Mouse (Mus musculus): ENCODE measurements at regions not wholly inside any gene's neighbourhood (a gene's known extent, or its start where the extent isn't known, plus 50 kb on each side); places are given as distances from the start of the nearest gene placed in this dataset.
A peak's percentile ranks its signal among the peaks of the same experiment; 100 is the strongest.

DNA sequence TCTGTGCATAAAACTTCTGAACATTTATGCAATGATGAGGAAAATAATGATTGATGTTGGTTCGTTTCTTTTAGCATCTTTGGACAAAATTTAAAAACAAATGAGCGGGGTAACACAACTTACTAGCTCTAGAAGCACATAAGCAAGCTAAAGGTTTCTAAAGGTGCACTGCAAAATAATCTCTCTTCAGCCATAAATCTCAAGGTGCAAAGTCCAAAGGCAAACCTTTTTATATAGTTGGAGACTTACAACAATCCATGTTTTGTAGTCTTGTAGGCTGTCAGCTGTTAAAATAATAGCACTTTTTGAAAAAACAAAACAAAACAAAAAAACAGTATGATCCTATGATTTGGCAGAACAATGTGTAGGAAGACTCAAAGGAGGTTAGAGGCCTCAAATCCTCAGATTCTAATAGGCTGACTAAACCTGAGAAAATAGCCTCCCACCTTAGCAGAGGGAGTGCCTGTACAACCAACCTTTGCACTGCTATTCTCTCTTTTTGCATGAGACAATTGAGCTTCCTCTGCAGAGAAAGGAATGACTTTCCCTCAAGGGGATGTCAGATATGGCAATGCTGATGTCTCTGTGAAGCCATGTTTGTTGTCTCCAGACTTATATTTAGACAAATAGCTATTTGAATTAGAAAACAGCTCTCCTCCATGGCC is 452.9 kb downstream of the Cdh9 start:
- Histone ChIP-seq H3K9me3 (ENCODE audit: control insufficient read depth, low read length) (no peaks in the 10 kb centered on the region), H3K4me1 (ENCODE audit: control insufficient read depth, insufficient read depth, low read length) (no peaks in the 10 kb centered on the region), H3K4me3 (ENCODE audit: low read length) (no peak overlapping the region), H3K36me3 (ENCODE audit: control insufficient read depth, insufficient read depth, low read length) (no peaks in the 10 kb centered on the region), H3K4me2 (ENCODE audit: low read depth, low read length) (no peak overlapping the region), H3K27ac (ENCODE audit: low read length) (no peak overlapping the region), H3K9ac (ENCODE audit: low read depth, low read length) (no peak overlapping the region), H3K27me3 (replicated peaks; ENCODE audit: control insufficient read depth, insufficient read depth, low read length) (no peaks in the 10 kb centered on the region)
- ATAC-seq: peak; percentile 94
- 77% methylated on average over 2 of the region's 2 CpGs for WGBS

DNA sequence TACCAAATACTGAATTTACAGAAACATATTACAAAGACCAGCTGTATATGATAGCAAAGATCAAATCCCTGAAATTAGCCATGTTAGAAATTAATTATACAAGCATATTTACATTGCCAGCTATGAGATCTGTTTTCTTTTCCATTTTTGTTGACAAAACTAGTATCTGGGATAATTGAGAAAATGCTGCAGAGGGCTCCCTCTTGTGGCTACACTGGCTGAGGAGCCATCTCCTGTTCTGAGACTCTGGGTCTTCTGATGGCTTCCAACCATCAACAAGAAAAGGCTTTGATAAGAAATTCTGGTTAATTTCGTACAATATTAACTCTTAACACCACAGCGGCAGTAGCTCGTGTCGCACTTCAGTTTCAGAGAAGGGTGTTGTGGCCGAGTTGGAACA is 466.9 kb downstream of the Cdh9 start:
- Histone ChIP-seq H3K9me3 (ENCODE audit: control insufficient read depth, low read length) (no peaks in the 10 kb centered on the region), H3K27ac (ENCODE audit: low read length) (no peak overlapping the region), H3K27me3 (replicated peaks; ENCODE audit: control insufficient read depth, insufficient read depth, low read length) (no peaks in the 10 kb centered on the region), H3K36me3 (ENCODE audit: control insufficient read depth, insufficient read depth, low read length) (no peaks in the 10 kb centered on the region), H3K9ac (ENCODE audit: low read depth, low read length) (no peak overlapping the region), H3K4me1 (ENCODE audit: control insufficient read depth, insufficient read depth, low read length) (no peaks in the 10 kb centered on the region), H3K4me2 (ENCODE audit: low read depth, low read length) (no peak overlapping the region), H3K4me3 (ENCODE audit: low read length) (no peak overlapping the region)
- 49% methylated on average over 5 of the region's 5 CpGs for WGBS
- no peak for ATAC-seq

DNA sequence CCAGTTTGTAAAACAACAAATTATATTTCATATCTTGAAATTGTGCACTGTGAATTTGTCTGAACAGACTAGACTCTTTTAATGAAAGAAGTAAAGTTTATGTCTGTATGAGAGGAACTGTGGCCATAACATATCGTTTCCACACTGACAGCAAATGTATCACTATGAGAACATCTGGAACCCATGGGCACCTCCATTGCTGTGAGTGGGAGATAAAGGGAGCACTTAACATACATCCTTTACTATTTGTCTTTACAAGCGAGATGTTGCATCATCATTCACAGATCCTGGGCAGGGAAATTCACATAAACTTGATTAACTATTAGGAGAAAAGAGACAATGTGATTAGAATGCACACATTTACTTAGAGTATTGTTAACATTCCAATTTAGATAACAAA is 476.2 kb downstream of the Cdh9 start:
- ATAC-seq: no peak
- WGBS: 73% methylated on average over 2 of the region's 2 CpGs
- no peaks in the 10 kb centered on the region for H3K27me3 ChIP-seq (replicated peaks; ENCODE audit: control insufficient read depth, insufficient read depth, low read length)
- H3K4me1 ChIP-seq (ENCODE audit: control insufficient read depth, insufficient read depth, low read length): no peaks in the 10 kb centered on the region
- no peaks in the 10 kb centered on the region for H3K9me3 ChIP-seq (ENCODE audit: control insufficient read depth, low read length)
- H3K27ac ChIP-seq (ENCODE audit: low read length): no peak overlapping the region
- H3K36me3 ChIP-seq (ENCODE audit: control insufficient read depth, insufficient read depth, low read length): no peaks in the 10 kb centered on the region
- H3K4me3 ChIP-seq (ENCODE audit: low read length): no peak overlapping the region
- H3K9ac ChIP-seq (ENCODE audit: low read depth, low read length): no peak overlapping the region
- H3K4me2 ChIP-seq (ENCODE audit: low read depth, low read length): no peak overlapping the region

DNA sequence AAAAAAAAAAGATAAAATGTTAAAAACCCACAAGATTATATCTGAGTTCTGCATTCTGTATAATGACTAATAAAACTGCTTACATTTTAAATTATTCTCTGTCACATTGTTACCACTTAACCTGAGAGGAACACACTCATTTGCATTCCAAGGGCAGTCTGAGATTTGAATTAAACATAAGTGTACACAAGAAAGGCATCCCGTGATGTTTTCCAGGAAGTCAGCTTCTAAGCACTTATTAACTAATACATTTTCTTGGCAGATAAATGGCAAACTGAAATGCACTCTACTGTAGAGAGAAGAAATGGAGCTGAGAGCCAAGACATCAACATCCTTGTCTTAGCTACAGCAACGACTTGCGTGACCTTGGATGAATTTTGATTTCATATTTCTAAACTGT is 516.5 kb downstream of the Cdh9 start:
- Histone ChIP-seq H3K9ac (ENCODE audit: low read depth, low read length) (no peak overlapping the region), H3K4me2 (ENCODE audit: low read depth, low read length) (no peak overlapping the region), H3K9me3 (ENCODE audit: control insufficient read depth, low read length) (no peaks in the 10 kb centered on the region), H3K4me3 (ENCODE audit: low read length) (no peak overlapping the region), H3K27me3 (replicated peaks; ENCODE audit: control insufficient read depth, insufficient read depth, low read length) (no peaks in the 10 kb centered on the region), H3K27ac (ENCODE audit: low read length) (no peak overlapping the region), H3K4me1 (ENCODE audit: control insufficient read depth, insufficient read depth, low read length) (no peaks in the 10 kb centered on the region), H3K36me3 (ENCODE audit: control insufficient read depth, insufficient read depth, low read length) (no peaks in the 10 kb centered on the region)
- WGBS: 71% methylated on average over 3 of the region's 3 CpGs
- ATAC-seq: no peak

DNA sequence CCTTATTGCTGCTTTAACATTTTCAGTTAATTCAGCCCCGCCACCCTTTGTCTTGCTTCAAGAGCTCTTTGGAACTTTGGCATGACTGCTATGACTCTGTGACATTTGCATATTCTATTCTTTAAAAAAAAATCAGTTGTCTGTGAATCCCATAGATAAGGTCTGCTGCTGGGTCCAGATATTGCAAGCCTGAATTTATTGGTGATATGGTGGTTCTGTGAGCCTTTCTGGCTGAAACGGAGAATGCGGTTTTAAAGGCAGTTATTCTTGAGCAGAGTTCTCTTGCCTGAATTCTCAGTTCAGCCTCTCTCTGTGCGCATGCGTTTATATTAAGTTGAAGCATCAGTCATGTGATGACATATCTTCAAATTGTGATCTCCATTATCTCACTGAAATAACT is 560.7 kb downstream of the Cdh9 start:
- ATAC-seq: no peak
- Histone ChIP-seq H3K9me3 (ENCODE audit: control insufficient read depth, low read length) (no peaks in the 10 kb centered on the region), H3K36me3 (ENCODE audit: control insufficient read depth, insufficient read depth, low read length) (no peaks in the 10 kb centered on the region)

More for the DNA sequence above, 560.7 kb downstream of the Cdh9 start:
- H3K9ac ChIP-seq (ENCODE audit: low read depth, low read length): no peak overlapping the region
- no peaks in the 10 kb centered on the region for H3K27me3 ChIP-seq (replicated peaks; ENCODE audit: control insufficient read depth, insufficient read depth, low read length)
- H3K4me1 ChIP-seq (ENCODE audit: control insufficient read depth, insufficient read depth, low read length): no peaks in the 10 kb centered on the region
- H3K27ac ChIP-seq (ENCODE audit: low read length): no peak overlapping the region
- H3K4me3 ChIP-seq (ENCODE audit: low read length): no peak overlapping the region
- WGBS: 88% methylated on average over 5 of the region's 5 CpGs
- H3K4me2 ChIP-seq (ENCODE audit: low read depth, low read length): no peak overlapping the region
